Mouse (Mus musculus): Measurements from ENCODE around the gene Zfp941.
"Not testable (repeated sequence)": the region's sequence is repeated elsewhere in the genome, so short reads cannot be mapped to it uniquely, and the experiment has no call there.

Gene Zfp941

GRCm38 (mm10) chr7:140780548-140780947 lies 41.4 kb downstream of the Zfp941 start:
- DNase-seq (ENCODE audit: low spot score) = no peak

- DNase-seq (ENCODE audit: low spot score) = peak; percentile 8
Measured at GRCm38 (mm10) chr7:140765888-140766739, 55.9 kb downstream of the Zfp941 start.

GRCm38 (mm10) chr7:140765391-140765790 lies 56.6 kb downstream of the Zfp941 start:
- DNase-seq (ENCODE audit: low spot score) = not testable (repeated sequence)

GRCm38 (mm10) chr7:140763447-140764020 lies 58.4 kb downstream of the Zfp941 start, which contains the start of gene Cyp2e1:
Cyp2e1 (plus strand) TSS chr7:140763739.
- DNase-seq (ENCODE audit: low spot score) = no peak

- DNase-seq (ENCODE audit: low spot score) = no peak
Measured at GRCm38 (mm10) chr7:140760647-140761046, 61.3 kb downstream of the Zfp941 start.

All from adipocyte (in vitro differentiated cells).